Mouse (Mus musculus): ENCODE measurements around the gene Cfap97d1. TPM values are rescaled to one million over a fixed set of nuclear protein-coding genes. Genes with fewer than 3 reads are reported as not detected.

The Cfap97d1 gene
- polyA plus RNA-seq, 1 experiment from 2014 or later: not detected

GRCm38 (mm10) chr11:102036336-102036735 is 52.3 kb downstream of the Cfap97d1 start:
- Histone ChIP-seq H3K36me3 (replicated peaks; ENCODE audit: insufficient read depth, low read length) (no peaks in the 10 kb centered on the region), H3K4me3 (ENCODE audit: low read depth, low read length) (no peak overlapping the region), H3K27me3 (ENCODE audit: insufficient read depth, low read length) (no peaks in the 10 kb centered on the region), H3K27ac (ENCODE audit: low read depth) (no peak overlapping the region), H3K4me1 (ENCODE audit: insufficient read depth) (no peaks in the 10 kb centered on the region), H3K4me2 (ENCODE audit: low read depth, low read length) (no peak overlapping the region), H3K9me3 (ENCODE audit: low read length) (no peaks in the 10 kb centered on the region), H3K9ac (replicated peaks) (no peak overlapping the region)
- WGBS (ENCODE audit: insufficient replicate concordance): 68% methylated on average over 7 of the region's 7 CpGs
- TF ChIP-seq CTCF (IDR thresholded peaks at IDR 0.05; ENCODE audit: low read depth): no peak
- no peak for TF ChIP-seq EP300 (IDR thresholded peaks at IDR 0.05; ENCODE audit: low read depth)
- ATAC-seq (no peak), DNase-seq (no peak)

- DNase-seq (no peak), ATAC-seq (no peak)
- H3K9me3 ChIP-seq (ENCODE audit: low read length): no peaks in the 10 kb centered on the region
- TF ChIP-seq EP300 (IDR thresholded peaks at IDR 0.05; ENCODE audit: low read depth): no peak
- no peak for TF ChIP-seq CTCF (IDR thresholded peaks at IDR 0.05; ENCODE audit: low read depth)
- H3K9ac ChIP-seq (replicated peaks): no peak overlapping the region
- H3K36me3 ChIP-seq (replicated peaks; ENCODE audit: insufficient read depth, low read length): no peaks in the 10 kb centered on the region
- H3K4me3 ChIP-seq (ENCODE audit: low read depth, low read length): no peak overlapping the region
- 80% methylated on average over 6 of the region's 6 CpGs for WGBS (ENCODE audit: insufficient replicate concordance)
- H3K4me2 ChIP-seq (ENCODE audit: low read depth, low read length): no peak overlapping the region
- H3K4me1 ChIP-seq (ENCODE audit: insufficient read depth): no peaks in the 10 kb centered on the region
- no peaks in the 10 kb centered on the region for H3K27me3 ChIP-seq (ENCODE audit: insufficient read depth, low read length)
- no peak overlapping the region for H3K27ac ChIP-seq (ENCODE audit: low read depth)
Observed at GRCm38 (mm10) chr11:102037789-102038188, 53.7 kb downstream of the Cfap97d1 start.

DNA sequence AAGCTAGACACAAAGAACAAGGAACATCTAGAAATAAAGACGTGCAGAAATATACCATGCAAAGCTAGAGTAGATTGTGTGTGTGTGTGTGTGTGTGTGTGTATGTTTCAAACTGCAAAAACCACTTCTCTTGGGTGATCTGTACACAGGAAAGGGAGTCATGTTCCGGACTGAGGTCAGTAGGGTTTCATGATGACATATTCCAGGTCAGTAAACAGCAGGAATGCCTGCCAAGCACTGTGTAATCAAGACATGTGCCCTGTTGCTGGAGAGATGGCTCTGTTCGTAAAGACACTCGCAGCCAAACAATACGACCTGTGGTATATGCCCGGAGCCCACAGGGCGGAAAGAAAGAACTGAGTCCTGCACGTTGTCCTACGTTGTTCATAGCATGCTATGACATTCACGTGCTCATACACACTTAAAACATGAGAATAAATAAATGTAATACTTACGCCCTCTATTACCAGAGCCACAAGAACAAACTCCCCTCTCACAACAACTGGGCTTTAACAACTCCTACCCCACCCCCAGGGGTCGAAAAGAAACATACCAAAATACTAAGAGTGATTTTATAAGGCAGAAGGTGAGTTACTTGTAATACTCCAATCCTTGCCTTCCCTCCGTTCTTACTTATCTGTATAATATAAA is 55.5 kb downstream of the Cfap97d1 start:
- DNase-seq: peak; percentile 63
- Histone ChIP-seq H3K4me3 (ENCODE audit: low read depth, low read length) (no peak overlapping the region), H3K9me3 (ENCODE audit: low read length) (no peaks in the 10 kb centered on the region), H3K27me3 (ENCODE audit: insufficient read depth, low read length) (no peaks in the 10 kb centered on the region), H3K27ac (ENCODE audit: low read depth) (peak overlapping the region; percentile 86), H3K9ac (replicated peaks) (no peak overlapping the region), H3K4me1 (ENCODE audit: insufficient read depth) (no peaks in the 10 kb centered on the region), H3K36me3 (replicated peaks; ENCODE audit: insufficient read depth, low read length) (no peaks in the 10 kb centered on the region), H3K4me2 (ENCODE audit: low read depth, low read length) (no peak overlapping the region; the same call in 1 of the 2 replicates)
- 57% methylated on average over 13 of the region's 13 CpGs for WGBS (ENCODE audit: insufficient replicate concordance)
- TF ChIP-seq CTCF (IDR thresholded peaks at IDR 0.05; ENCODE audit: low read depth): no peak
- TF ChIP-seq EP300 (IDR thresholded peaks at IDR 0.05; ENCODE audit: low read depth): peak; percentile 42
- peak; percentile 91 for ATAC-seq

GRCm38 (mm10) chr11:102040138-102040524 is 56.1 kb downstream of the Cfap97d1 start:
- peak overlapping the region; percentile 86 for H3K27ac ChIP-seq (ENCODE audit: low read depth)
- peak; percentile 92 for TF ChIP-seq CTCF (IDR thresholded peaks at IDR 0.05; ENCODE audit: low read depth)
- TF ChIP-seq EP300 (IDR thresholded peaks at IDR 0.05; ENCODE audit: low read depth): no peak
- H3K4me3 ChIP-seq (ENCODE audit: low read depth, low read length): no peak overlapping the region
- no peak overlapping the region; the same call in 1 of the 2 replicates for H3K4me2 ChIP-seq (ENCODE audit: low read depth, low read length)
- peak; percentile 91 for DNase-seq
- H3K9ac ChIP-seq (replicated peaks): no peak overlapping the region
- peak; percentile 89 for ATAC-seq
- no peaks in the 10 kb centered on the region for H3K36me3 ChIP-seq (replicated peaks; ENCODE audit: insufficient read depth, low read length)
- no peaks in the 10 kb centered on the region for H3K9me3 ChIP-seq (ENCODE audit: low read length)
- H3K27me3 ChIP-seq (ENCODE audit: insufficient read depth, low read length): no peaks in the 10 kb centered on the region
- H3K4me1 ChIP-seq (ENCODE audit: insufficient read depth): no peaks in the 10 kb centered on the region
- WGBS (ENCODE audit: insufficient replicate concordance): under 1% methylated on average over 9 of the region's 9 CpGs

DNA sequence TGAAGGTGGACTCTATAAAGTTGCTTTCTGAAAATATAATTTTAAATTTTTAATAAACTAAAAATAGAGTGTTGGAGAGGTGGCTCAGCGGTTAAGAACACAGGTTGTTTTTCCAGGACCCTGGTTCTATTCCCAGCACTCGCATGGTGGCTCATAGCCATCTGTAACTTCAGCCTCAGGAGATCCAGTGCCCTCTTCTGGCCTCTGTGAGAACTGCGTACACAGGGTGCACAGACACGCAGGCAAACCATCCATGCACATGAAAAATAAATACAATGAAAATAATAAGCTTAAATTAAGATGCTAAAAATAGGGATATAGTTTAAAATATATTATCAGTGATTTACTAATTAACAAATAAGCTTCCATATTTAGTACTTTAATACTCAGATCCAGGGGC is 56.6 kb downstream of the Cfap97d1 start:
- H3K4me1 ChIP-seq (ENCODE audit: insufficient read depth): no peaks in the 10 kb centered on the region
- no peaks in the 10 kb centered on the region; the same call in 1 of the 2 replicates for H3K9me3 ChIP-seq (ENCODE audit: low read length)
- DNase-seq (no peak), ATAC-seq (no peak)
- no peak for TF ChIP-seq CTCF (IDR thresholded peaks at IDR 0.05; ENCODE audit: low read depth)
- TF ChIP-seq EP300 (IDR thresholded peaks at IDR 0.05; ENCODE audit: low read depth): no peak
- H3K4me2 ChIP-seq (ENCODE audit: low read depth, low read length): no peak overlapping the region
- 70% methylated on average over 4 of the region's 4 CpGs for WGBS (ENCODE audit: insufficient replicate concordance)
- no peaks in the 10 kb centered on the region for H3K36me3 ChIP-seq (replicated peaks; ENCODE audit: insufficient read depth, low read length)
- H3K27ac ChIP-seq (ENCODE audit: low read depth): no peak overlapping the region
- H3K4me3 ChIP-seq (ENCODE audit: low read depth, low read length): no peak overlapping the region
- H3K9ac ChIP-seq (replicated peaks): no peak overlapping the region
- H3K27me3 ChIP-seq (ENCODE audit: insufficient read depth, low read length): no peaks in the 10 kb centered on the region

DNA sequence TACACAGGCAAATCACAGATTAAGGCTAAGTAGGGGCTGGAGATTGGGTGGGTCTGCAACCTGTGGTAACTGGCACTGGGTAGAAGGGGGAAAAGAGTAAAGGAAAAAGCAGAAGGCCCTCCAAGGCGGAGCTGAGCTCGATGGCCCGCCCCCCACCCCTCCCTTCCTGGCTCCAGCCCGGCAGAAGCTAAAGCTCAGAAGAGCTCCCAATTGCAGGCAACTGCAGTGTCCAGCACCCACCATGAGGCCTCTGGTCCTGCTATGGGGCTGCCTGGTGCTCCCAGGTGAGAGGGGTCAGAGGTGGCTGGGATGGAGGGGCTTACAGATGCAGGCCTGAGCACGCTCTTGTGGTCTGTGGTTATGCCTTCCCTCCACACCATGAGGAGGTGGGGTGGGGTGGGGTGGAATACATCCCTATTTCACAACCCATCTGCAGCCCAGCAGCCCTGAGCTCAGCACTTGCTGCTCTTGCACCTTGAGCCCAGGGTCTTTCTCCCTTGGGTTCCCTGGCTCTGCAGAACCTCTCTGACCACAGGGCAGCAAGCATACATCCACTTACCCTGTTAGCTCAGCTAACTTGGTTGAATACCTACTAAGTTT is 57.4 kb downstream of the Cfap97d1 start, which contains the start of gene Cd300lg:
TSS of gene Cd300lg (plus strand) at position 160 of the 600 bp plus-strand sequence.
- WGBS (ENCODE audit: insufficient replicate concordance): 25% methylated on average over 5 of the region's 5 CpGs
- Histone ChIP-seq H3K36me3 (replicated peaks; ENCODE audit: insufficient read depth, low read length) (no peaks in the 10 kb centered on the region), H3K4me1 (ENCODE audit: insufficient read depth) (no peaks in the 10 kb centered on the region), H3K27ac (ENCODE audit: low read depth) (no peak within 1 kb of the TSS), H3K4me3 (ENCODE audit: low read depth, low read length) (no peak within 1 kb of the TSS), H3K9me3 (ENCODE audit: low read length) (no peaks in the 10 kb centered on the region; the same call in 1 of the 2 replicates), H3K4me2 (ENCODE audit: low read depth, low read length) (no peak within 1 kb of the TSS), H3K27me3 (ENCODE audit: insufficient read depth, low read length) (no peaks in the 10 kb centered on the region), H3K9ac (replicated peaks) (no peak within 1 kb of the TSS)
- DNase-seq: no peak
- TF ChIP-seq CTCF (IDR thresholded peaks at IDR 0.05; ENCODE audit: low read depth) (no peak), EP300 (IDR thresholded peaks at IDR 0.05; ENCODE audit: low read depth) (no peak)
- no peak for ATAC-seq

Other genes starting within 250 kb of the Cfap97d1 start
- gene Etv4, start 198.9 kb upstream of the Cfap97d1 start, polyA plus RNA-seq (2015; fragmentation: Nextera tagmentation; extraction: Ambion mirVana): 0.15 and 0.39 TPM in 2 replicates
- 0.05 and 0.11 TPM in 2 replicates for gene Meox1, start 89.9 kb upstream of the Cfap97d1 start, polyA plus RNA-seq (2015; fragmentation: Nextera tagmentation; extraction: Ambion mirVana)
- not detected in 2 replicates for gene Sost, start 17.3 kb upstream of the Cfap97d1 start, polyA plus RNA-seq (2015; fragmentation: Nextera tagmentation; extraction: Ambion mirVana)
- 18.4 and 22.7 TPM in 2 replicates for gene Dusp3, start 2.7 kb downstream of the Cfap97d1 start, polyA plus RNA-seq (2015; fragmentation: Nextera tagmentation; extraction: Ambion mirVana)
- 0.56 and 0.72 TPM in 2 replicates for gene Mpp3, start 44.2 kb downstream of the Cfap97d1 start, polyA plus RNA-seq (2015; fragmentation: Nextera tagmentation; extraction: Ambion mirVana)
- gene Cd300lg, start 57.2 kb downstream of the Cfap97d1 start, polyA plus RNA-seq (2015; fragmentation: Nextera tagmentation; extraction: Ambion mirVana): 1.8 and 2.3 TPM in 2 replicates
- 3.9 and 4.4 TPM in 2 replicates for gene Mpp2, start 104.2 kb downstream of the Cfap97d1 start, polyA plus RNA-seq (2015; fragmentation: Nextera tagmentation; extraction: Ambion mirVana)
- gene Ppy, start 117.0 kb downstream of the Cfap97d1 start, polyA plus RNA-seq (2015; fragmentation: Nextera tagmentation; extraction: Ambion mirVana): 0.72 TPM in 1 of 2 replicates, not detected in the other
- gene Pyy, start 123.6 kb downstream of the Cfap97d1 start, polyA plus RNA-seq (2015; fragmentation: Nextera tagmentation; extraction: Ambion mirVana): 1.8 TPM in 1 of 2 replicates, not detected in the other
- gene Nags, start 161.2 kb downstream of the Cfap97d1 start, polyA plus RNA-seq (2015; fragmentation: Nextera tagmentation; extraction: Ambion mirVana): 18.5 and 25.1 TPM in 2 replicates
- gene Tmem101, start 172.1 kb downstream of the Cfap97d1 start, polyA plus RNA-seq (2015; fragmentation: Nextera tagmentation; extraction: Ambion mirVana): 5.8 and 6.4 TPM in 2 replicates
- gene Lsm12, start 201.0 kb downstream of the Cfap97d1 start, polyA plus RNA-seq (2015; fragmentation: Nextera tagmentation; extraction: Ambion mirVana): 52.2 and 55.0 TPM in 2 replicates
- 6.7 and 6.8 TPM in 2 replicates for gene G6pc3, start 205.3 kb downstream of the Cfap97d1 start, polyA plus RNA-seq (2015; fragmentation: Nextera tagmentation; extraction: Ambion mirVana)
- 17.7 and 17.8 TPM in 2 replicates for gene Hdac5, start 245.9 kb downstream of the Cfap97d1 start, polyA plus RNA-seq (2015; fragmentation: Nextera tagmentation; extraction: Ambion mirVana)

Data from liver, postnatal 0 days (tissue).